Mouse (Mus musculus): Measurements from ENCODE around the gene Strip2.

DNA sequence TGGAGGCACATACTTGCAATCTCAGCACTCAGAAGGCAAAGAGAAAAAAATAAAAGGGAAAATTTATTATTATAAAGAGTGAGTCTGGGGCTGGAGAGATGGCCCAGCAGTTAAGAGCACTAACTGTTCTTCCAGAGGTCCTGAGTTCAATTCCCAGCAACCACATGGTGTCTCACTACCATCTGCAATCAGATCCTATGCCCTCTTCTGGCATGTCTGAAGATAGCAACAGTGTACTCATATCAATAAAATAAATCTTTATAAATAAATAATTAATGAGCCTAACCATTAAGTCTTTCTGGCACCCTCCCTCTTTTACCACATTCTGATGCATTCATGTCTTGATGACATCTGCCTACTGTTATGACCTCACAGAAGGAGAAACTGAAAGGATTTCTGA is 65.0 kb downstream of the Strip2 start:
- TF ChIP-seq CTCF (IDR thresholded peaks at IDR 0.05; ENCODE audit: low read depth, low read length) (no peak), POLR2AphosphoS5 (IDR thresholded peaks at IDR 0.05; ENCODE audit: insufficient replicate concordance, low read depth, low read length) (no peak), GATA1 (IDR thresholded peaks at IDR 0.05; ENCODE audit: borderline replicate concordance, low read length) (no peak), TAL1 (conservative IDR thresholded peaks at IDR 0.05; ENCODE audit: low read depth, low read length) (no peak)

Data from G1E (cell line).